Mouse (Mus musculus) heart, postnatal 25 days (tissue): Measurements from ENCODE around the gene Prtg. TPM values are rescaled to one million over a fixed set of nuclear protein-coding genes. Genes with fewer than 3 reads are reported as not detected.

Experiments
- DNase-seq: peaks from one replicate; pipeline ENCODE4 v3.0.0; 2022; ENCODE audit warnings: low spot score
- intact Hi-C: fragments of 180-260 bp; cut with DNase I; formaldehyde crosslinking; loops from one replicate; pipeline ENCODE4 v1.15.1; 2025
- total RNA-seq, 2 experiments: library from RNA; stranded (reverse); gene quantifications; 2 replicates each; pipeline ENCODE4 v1.2.3; 2021

The Prtg gene
- total RNA-seq, 2 experiments from 2014 or later, result 0.08 to 0.45 TPM

GRCm38 (mm10) chr9:72808176-72808575 is 1.5 kb downstream of the Prtg start:
- DNase-seq, result no peak
- intact Hi-C loops, result loop anchor here (2.0 to 5.0 kb wide), 2 partner anchors 41 to 71 kb away; no protein-coding TSS in a partner anchor

- intact Hi-C loops, result loop anchor here (2.0 to 5.0 kb wide), 2 partner anchors 41 to 70 kb away; no protein-coding TSS in a partner anchor
- no peak for DNase-seq
Observed at GRCm38 (mm10) chr9:72808586-72808985, 1.9 kb downstream of the Prtg start.

- DNase-seq, result no peak
- intact Hi-C loops, result loop anchor here (2.0 to 5.0 kb wide), 2 partner anchors 42 to 70 kb away; no protein-coding TSS in a partner anchor
Observed at GRCm38 (mm10) chr9:72809077-72809476, 2.4 kb downstream of the Prtg start.

DNA sequence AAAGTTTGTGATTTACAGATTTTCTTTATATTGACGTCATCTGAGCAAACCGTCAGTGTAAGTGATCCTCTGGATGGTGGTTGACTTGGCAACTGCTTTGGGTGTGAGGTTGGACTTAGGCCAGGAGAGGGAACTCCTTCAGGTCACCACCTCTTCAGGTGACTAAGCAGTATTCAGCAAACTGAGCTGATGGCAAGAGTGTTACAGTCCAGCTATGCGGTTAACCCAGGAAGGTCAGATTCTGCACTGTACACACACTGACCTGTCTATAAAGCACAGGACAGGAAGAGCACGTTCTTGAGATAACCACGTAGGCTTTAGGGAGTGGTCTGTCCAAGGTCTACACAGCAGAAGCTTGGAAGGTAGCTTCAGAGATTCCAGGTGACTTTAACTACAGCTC is 3.9 kb downstream of the Prtg start:
- intact Hi-C loops, result no loop called here
- no peak for DNase-seq

- no peak for DNase-seq
- intact Hi-C loops, result no loop called here
Observed at GRCm38 (mm10) chr9:72812091-72812490, 5.4 kb downstream of the Prtg start.

DNA sequence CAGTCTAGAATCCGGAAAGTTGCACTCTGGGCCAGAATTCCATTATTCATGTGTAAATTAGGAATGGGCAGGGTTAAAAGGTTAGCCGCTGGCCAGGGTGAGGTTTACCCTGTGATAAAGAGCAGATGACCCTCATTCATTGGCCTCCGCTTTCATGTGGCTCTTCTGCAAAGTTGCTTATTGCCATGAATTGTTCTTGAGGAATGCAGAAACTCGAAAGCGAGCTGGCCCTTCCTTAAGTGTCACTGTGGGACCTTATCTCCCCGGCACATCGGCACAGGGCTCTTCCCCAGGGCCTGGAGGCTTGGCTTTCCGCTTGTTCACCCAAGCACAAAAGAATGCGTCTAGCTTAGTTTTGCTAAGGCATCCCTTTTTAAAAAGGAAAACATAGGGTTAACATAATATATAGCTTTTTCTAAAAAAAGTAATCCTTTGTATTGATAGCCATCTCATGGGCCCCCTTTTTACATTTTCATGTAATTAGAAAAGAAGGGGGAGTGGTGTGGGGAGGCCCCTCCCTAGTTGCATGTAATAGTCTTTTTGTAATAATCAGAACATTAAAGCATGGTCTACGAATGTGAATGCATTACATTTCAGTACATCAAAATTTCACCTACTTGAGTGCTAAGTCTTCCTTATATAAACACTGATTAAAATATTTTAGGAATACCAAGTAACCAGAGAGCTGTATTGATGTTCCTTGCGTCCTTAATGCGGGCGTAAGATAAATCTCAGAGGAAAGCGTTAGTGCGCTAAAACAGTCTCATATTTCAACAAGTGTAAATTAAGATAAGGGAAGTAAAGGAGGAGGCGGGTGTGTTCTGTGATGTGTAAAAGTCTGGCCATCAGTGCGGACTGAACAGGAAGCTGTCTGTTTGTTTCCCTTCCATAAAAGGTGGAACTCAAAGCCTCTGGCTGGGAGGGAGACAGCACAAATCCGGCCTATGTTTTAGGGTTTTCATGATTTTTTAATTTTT is 6.2 kb downstream of the Prtg start:
- no peak for DNase-seq

GRCm38 (mm10) chr9:72825511-72825910 is 18.8 kb downstream of the Prtg start:
- intact Hi-C loops, result no loop called here
- no peak for DNase-seq

More for the DNA sequence above, 6.2 kb downstream of the Prtg start:
- intact Hi-C loops, result no loop called here

DNA sequence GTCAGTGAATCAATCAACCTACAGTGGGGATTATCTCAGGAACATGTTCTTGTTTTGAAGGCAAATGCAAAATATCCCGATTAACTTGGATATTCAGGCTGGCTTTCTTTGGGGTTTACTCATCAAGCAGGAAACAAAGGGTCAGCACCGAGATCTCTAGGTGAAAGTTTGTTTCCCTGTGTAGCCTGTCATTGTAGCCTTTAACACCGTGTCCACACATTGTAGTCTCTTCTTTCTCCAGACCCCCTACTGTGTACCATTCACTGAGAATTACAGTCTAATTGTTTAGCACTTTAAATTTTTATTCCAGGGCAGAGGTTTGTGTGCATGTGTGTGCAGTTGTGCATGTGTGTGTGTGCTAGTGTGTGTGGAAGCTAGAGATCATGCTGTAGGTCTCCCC is 19.3 kb downstream of the Prtg start:
- intact Hi-C loops, result no loop called here

GRCm38 (mm10) chr9:72828616-72829257 is 22.1 kb downstream of the Prtg start:
- no peak for DNase-seq
- intact Hi-C loops, result no loop called here

More for the DNA sequence above, 19.3 kb downstream of the Prtg start:
- DNase-seq, result no peak

DNA sequence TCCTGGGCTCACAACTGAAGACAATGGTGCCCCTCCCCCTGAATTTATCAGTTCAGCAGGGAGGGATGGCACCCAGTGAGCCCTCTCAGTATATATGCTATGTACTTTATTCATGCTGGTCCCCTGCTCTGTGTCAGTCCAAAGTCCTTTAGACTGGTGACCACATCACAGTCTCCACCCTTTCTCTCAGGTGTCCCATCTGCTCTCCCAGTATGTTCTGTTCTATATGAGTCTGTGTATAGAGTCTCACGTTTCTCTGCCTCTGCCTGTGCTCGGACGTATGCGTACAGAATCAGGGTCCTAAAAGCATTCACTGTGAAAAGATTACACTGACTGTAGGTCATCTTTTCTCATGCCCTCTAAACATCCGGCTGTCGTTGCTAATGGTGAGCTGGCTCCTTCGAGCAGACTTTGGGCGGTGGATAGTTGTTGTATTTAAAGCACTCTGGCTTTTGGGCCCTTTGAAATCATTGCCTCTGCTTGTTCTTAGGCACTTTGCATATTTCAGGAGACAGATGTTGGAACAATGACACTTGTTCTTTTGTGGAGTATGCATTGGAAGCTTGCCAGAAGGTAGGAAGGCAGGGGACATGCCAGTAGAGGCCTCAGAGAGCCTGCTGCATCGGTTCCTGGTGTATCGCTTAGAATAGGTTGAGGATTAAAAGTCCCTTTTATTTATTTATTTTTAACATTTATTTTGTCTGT is 27.5 kb downstream of the Prtg start:
- intact Hi-C loops, result no loop called here
- DNase-seq, result no peak

- intact Hi-C loops, result no loop called here
- DNase-seq, result no peak
Observed at GRCm38 (mm10) chr9:72835007-72835406, 28.3 kb downstream of the Prtg start.

DNA sequence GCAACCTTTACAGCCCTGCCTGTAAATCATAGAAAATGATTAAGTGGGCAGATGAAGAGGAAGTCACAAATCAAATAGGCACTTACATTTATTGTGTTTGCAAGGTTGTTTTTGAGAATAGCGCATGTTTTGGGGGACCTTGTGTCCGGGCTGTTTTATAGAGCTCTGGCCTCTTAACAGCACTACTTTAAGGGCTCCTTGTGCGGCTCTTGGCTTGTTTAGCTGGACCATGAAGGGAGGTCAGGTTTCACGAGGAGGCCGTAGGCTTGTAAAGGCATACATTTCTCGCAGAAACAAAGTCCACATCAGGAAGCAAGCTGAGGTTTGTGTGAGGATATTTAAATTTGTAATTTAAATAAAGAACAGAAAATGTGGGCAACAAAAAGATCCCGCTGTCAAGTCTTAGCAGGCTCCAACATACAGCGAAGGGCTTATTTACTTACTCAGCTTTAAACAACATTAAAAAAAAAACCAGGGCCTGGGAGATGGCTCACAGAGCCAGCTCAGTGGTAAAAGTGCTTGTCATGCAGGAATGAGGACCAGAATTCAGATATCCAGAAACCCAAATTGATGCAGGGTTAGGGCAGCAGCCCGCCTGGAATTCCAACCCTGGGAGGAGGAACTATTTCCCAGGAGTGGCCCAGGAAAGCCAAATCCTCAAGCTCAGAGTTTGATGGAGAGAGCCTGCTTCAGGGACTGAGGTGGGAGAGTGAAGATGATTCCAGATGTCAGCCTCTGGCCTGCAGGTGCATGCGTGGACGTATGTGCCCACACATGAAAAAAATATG is 30.2 kb downstream of the Prtg start:
- intact Hi-C loops, result no loop called here
- DNase-seq, result no peak

DNA sequence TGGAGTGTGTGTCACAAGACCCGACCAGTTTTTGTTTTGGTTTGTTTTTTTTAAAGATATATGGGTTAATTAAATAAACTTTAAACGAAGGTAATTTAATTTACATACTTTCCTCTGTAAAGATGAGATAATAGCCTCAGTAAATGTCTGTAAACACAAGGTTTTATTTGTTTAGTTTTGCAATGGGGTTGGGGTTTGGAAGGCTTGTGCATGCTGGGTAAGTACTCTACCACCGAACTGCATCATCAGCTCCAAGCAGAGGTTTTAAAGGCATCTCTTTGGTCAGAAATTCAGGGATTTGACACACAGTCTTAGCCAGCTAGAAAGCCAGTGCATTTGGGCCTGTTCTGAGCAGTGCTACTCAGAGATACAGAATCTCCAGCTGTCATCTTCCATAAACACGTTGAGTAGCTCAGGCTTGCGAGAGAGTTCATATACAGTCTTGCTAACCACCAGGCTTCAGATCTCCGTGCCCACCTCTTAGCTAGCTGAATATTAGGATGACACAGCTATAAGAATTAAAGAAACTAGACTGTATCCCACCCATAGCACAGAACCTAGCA is 31.0 kb downstream of the Prtg start:
- DNase-seq, result no peak
- intact Hi-C loops, result no loop called here

DNA sequence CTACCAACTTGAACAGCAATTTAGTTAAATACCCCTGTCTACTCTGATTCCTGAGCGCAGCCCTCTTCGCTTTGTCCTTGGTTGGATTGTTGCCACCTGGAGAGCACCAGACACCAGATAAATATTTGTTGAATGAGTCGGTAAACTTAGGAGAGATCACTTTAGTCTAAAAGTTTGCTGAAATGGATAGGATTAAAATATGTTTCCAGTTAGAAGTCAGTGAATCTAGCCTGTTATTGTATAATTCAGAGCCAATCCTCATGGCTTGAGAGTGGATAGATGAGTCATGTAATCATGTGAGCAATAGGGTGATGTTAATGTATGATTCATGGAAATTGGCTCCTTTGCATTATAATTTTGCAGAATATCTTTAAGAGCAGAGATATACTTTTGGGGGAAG is 31.6 kb downstream of the Prtg start:
- intact Hi-C loops, result no loop called here
- no peak for DNase-seq

DNA sequence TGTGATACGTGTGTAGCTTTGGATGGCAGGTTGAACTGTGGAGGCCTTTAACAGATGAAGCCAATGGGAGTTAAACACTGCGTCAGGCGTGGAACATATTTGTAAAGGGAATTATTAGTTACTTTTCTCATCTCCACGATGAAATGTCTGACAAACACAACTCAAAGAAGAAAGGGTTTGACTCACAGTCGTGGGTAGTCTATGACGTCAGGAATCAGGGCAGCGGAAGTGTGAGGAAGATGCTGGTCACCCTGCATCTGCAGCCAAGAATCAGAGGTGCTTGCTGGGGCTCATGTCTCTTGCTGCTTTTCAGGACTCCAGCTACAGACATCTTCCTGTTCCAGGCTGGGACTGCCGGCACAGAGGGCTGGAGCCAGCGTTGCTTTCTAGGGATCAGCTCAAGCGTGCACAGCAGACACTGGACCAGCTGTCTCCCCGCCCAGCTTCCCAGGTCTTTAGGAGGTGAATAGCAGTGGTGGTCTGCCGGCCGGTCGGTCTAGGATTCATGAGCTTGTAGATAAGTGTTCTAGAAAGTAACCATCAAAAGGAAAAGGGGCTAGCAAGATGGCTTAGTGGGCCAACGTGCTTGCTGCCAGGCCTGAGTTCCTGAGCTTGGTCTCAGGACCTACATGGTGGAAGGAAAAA is 32.8 kb downstream of the Prtg start:
- no peak for DNase-seq
- intact Hi-C loops, result no loop called here

- intact Hi-C loops, result no loop called here
- no peak for DNase-seq
Observed at GRCm38 (mm10) chr9:72844496-72844895, 37.8 kb downstream of the Prtg start.

DNA sequence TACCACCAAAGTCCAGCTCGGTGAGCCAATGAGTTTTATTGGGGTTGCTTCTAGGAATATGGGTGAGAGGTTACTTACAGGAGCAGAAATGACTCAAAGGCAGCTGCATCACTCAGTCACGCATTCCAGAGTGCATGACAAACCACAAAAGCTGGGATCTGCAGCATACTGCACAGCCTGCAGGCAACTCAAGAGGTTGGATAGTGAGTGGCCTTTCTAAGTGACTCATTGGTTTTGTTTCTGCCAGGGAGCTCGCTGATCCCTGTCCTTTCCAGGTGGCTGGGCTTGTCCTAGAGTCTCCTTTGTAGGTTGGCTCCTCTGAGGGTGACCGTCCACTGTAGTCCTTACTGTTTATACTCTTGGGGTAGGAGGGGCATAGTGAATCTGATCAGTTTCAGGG is 39.5 kb downstream of the Prtg start:
- intact Hi-C loops, result no loop called here
- DNase-seq, result no peak

DNA sequence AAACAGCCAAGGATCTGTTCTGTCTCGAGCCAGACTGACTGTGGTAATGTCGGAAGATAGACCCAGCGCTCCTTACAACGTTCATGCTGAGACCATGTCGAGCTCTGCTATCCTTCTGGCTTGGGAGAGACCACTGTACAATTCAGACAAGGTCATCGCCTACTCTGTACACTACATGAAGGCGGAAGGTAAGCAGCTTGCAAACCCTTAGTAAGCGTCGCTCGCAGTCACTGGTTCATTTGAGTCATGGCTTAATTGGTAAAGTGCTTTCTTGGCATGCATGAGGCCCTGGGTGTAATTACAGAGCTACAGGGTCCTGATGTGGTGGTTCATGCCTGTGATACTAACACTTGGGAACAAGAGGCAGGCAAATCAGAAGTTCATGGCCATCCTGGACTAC is 44.9 kb downstream of the Prtg start:
- DNase-seq, result no peak
- intact Hi-C loops, result no loop called here

- DNase-seq, result no peak
- intact Hi-C loops, result no loop called here
Observed at GRCm38 (mm10) chr9:72851979-72852378, 45.3 kb downstream of the Prtg start.
